Mouse (Mus musculus) liver, postnatal 0 days (tissue): ENCODE results near the gene Npas2.

Experiments used
- CTCF ChIP-seq: sonication (generic); IDR thresholded peaks from 2 replicates; pipeline ENCODE4 v1.5.1; 2016; ENCODE audit warnings: antibody characterized with exemption, low read depth
- EP300 ChIP-seq: IDR thresholded peaks from 2 replicates; pipeline ENCODE4 v1.6.1; 2016; ENCODE audit warnings: antibody characterized with exemption, low read depth, mild to moderate bottlenecking

DNA sequence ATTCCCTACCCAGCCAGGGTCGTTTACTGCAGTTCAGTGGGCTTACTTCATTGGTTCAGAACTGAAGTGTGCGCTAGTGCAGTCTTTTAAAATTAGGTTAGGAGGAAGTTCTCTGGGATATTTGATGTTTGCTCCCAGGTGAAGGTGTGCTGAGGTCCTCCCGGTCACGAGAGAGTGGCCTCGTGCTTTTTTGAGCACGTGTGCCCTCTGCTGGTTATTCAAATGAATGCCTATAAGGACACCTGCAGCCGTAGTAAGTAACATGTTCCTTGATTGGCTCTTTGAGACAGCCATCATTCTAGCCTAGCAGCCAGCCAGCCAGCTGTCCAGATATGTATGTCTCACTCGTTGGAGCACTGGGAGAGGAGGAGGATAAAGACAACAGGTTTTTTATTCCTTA lies 147.1 kb downstream of the Npas2 start:
- TF ChIP-seq CTCF (peak; percentile 78), EP300 (no peak)
